Mouse (Mus musculus) left cerebral cortex, adult 9 months (tissue): Measurements from ENCODE around the gene Pus7.

ENCODE experiments used
- DNase-seq, 2 experiments: peaks; one replicate each; pipeline ENCODE4 v3.0.0; 2022; ENCODE audit warnings: low spot score in 2 of 2

Pus7 gene

GRCm38 (mm10) chr5:23782931-23783877, at the start of gene Pus7:
Gene Pus7, minus strand, starts transcription at chr5:23783711.
- DNase-seq, result peak in 1 of 2 experiments; percentile 77

- no peak for DNase-seq
These were observed 47.6 kb upstream of the Pus7 start for GRCm38 (mm10) chr5:23830897-23831752.

- peak in 1 of 2 experiments; percentile 17 for DNase-seq
These were observed 43.0 kb upstream of the Pus7 start for GRCm38 (mm10) chr5:23826321-23827004.

DNA sequence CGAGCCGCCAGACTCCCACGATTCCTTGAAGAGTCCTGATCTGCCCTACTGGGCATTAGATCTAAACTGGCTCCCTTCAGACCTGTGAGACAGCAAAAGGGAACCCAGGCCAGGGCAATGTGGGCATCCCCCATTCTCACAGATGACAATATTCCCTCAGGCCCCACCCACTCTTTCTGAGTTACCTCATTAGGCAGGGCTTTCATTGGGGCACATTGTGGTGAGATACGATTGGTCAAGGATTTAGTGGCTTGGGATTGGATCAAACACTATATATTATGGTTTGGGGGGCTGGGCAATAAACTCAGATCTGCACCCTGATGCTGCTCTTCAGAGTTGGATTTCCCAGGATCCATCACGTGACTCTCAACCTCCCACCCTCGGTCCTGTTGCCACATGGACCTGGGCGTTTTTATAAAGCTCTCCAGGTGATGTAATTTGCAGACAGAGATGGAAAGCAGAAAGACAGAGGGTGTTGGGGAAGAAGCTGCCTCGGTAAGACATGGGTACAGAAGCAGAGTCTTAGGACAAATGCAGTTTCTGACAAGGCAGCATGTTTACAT, 40.7 kb upstream of the Pus7 start:
- no peak for DNase-seq

- no peak for DNase-seq
These were observed 38.8 kb upstream of the Pus7 start for GRCm38 (mm10) chr5:23822306-23822705.

- DNase-seq, result no peak
These were observed 33.2 kb upstream of the Pus7 start for GRCm38 (mm10) chr5:23816681-23817080.

DNA sequence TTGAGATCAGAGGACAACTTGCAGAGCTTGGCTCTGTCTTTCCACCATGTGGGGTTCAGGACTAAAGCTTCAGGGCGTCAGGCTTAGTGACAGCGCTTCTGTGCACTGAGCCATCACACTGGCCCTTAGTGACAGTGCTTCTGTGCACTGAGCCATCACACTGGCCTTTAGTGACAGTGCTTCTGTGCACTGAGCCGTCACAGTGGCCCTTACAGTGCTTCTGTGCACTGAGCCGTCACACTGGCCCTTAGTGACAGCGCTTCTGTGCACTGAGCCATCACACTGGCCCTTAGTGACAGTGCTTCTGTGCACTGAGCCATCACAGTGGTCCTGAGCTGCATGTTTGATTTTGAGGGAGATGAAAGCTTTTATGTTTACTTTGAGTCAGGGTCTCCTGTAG, 31.3 kb upstream of the Pus7 start:
- DNase-seq, result no peak

DNA sequence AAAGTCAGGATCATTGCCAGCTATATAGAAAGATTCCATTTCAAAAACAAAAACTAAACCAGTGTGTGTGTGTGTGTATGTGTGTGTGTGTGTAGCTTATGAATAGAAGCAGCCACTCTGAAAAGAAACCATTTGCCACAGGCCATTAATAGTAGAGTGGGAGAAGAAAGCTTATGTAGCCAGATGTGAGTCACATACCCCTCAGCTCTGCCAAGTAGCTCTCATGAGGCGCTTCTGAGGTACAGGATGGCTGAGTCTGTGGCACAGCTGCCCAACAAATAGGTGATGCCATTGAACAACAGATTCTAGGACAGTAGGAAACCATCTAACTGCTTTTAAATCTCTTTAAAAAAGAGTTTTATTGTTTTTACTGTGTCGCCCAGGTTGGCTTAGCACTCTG, 9.2 kb upstream of the Pus7 start:
- DNase-seq, result no peak

- DNase-seq, result no peak
These were observed 5.6 kb upstream of the Pus7 start for GRCm38 (mm10) chr5:23789078-23789612.

GRCm38 (mm10) chr5:23788390-23788830, 4.9 kb upstream of the Pus7 start:
- DNase-seq, result no peak

- DNase-seq, result peak; percentile 64 to 97
These were observed 4.3 kb upstream of the Pus7 start, which contains the start of gene Rint1 for GRCm38 (mm10) chr5:23787536-23788389. Gene Rint1, plus strand, starts transcription at chr5:23787711.

- no peak for DNase-seq
These were observed 1.3 kb downstream of the Pus7 start for GRCm38 (mm10) chr5:23782051-23782810.

DNA sequence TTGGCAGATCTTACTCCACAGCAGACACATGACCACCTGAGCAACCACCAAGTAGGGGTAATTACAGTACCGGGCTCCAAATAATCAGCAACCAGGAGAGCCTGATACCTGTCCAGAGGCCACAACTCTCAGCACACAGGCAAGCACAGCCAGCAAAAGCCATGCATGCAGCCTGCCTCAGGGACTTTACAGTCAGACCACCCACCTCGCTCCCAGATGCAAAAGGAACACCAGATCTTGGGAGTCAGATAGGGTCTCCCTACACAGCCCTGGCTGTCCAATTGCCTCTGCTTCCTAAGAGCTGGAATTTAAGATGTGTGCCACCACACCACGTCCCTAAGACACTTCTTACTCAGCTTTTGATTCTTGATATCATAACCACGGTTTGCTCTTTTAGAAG, 2.3 kb downstream of the Pus7 start:
- no peak for DNase-seq

- DNase-seq, result no peak
These were observed 3.0 kb downstream of the Pus7 start for GRCm38 (mm10) chr5:23780516-23780915.

GRCm38 (mm10) chr5:23774186-23774585, 9.3 kb downstream of the Pus7 start:
- DNase-seq, result no peak

DNA sequence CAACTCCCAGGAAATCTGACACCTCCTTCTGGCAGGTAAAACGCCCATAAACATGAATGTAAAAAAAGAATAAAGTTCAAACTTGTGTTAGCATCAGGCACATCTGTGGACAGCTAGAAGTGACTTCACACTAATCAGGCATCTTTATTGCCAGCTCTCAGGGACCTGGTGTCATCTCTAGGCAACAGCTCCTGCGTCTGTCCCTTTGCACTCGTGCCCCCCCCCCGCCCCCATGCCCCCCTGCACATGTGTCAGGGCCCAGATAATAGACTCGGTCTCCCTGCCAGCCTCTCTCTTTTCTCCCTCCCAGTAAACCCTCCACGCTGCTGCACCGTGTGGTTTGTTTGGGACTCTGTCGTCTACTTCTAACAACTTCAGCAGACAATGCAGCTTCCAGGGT, 12.4 kb downstream of the Pus7 start:
- DNase-seq, result no peak

DNA sequence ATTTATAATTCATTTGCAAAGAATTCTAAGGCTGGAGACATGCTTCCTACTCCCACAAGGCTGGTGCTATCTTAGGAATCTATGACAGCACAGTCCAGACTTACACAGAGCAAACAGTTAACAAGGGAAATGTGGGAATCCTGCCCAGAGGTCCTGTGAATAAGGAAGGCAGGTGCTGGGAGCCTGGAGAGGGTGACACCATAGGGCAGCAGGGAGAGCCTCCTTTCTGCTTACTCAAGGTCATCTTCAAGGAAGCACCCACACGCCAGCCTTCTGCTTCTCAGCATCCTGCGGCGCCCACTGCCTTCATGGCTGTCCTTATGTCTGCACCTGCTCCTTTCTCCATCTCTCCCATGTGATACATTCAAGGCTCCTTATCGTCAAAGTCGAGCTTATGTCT, 19.0 kb downstream of the Pus7 start:
- peak in 1 of 2 experiments; percentile 56 for DNase-seq

DNA sequence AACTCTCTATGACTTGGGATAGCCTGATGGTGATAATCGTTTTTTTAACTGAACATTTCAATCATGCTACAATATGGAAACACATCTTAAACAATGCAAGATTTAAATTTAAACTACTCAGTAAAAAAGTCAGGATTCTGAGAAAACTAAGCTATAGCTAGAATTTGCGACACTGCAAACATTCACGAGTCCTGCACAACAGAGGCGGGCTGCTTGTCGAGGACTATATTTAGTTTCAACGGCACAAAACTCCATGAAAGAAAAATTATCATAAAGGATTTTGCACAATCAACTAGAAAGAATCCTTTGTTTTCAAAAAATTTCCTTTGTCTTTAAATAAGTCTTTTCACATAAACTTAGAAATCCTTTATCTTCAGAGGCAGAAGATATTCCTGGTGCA, 21.0 kb downstream of the Pus7 start:
- no peak for DNase-seq

- DNase-seq, result peak in 1 of 2 experiments; percentile 25
These were observed 24.9 kb downstream of the Pus7 start for GRCm38 (mm10) chr5:23758633-23759032.
